Mouse (Mus musculus) urinary bladder, adult 18-20 months (tissue): Measurements from ENCODE around the gene Edf1.

Experiments
- DNase-seq, 2 experiments: peaks; one replicate each; pipeline ENCODE4 v3.0.0; 2022; ENCODE audit warnings: low spot score in 2 of 2, mixed read lengths in 2 of 2

Gene Edf1

DNA sequence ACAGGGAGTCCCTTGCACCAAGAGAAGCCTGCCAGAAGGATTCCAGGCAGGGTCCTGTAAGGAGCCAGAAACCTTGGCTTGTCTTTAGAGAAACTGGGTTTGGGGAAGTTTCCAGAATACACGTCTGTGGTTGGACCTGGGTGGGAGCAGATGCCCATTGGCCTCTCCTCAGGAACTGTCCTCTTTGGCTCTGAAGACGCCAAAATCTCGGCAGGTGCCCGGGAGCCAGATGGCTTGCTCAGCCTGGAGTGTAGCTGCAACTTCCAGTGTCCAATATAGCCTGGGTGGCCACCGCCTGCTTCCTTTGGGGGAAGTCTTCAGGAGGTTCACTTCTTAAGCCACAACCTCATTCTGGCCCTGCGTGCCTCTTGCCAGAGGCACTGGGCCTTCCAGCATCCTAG is 24.3 kb downstream of the Edf1 start:
- no peak for DNase-seq

DNA sequence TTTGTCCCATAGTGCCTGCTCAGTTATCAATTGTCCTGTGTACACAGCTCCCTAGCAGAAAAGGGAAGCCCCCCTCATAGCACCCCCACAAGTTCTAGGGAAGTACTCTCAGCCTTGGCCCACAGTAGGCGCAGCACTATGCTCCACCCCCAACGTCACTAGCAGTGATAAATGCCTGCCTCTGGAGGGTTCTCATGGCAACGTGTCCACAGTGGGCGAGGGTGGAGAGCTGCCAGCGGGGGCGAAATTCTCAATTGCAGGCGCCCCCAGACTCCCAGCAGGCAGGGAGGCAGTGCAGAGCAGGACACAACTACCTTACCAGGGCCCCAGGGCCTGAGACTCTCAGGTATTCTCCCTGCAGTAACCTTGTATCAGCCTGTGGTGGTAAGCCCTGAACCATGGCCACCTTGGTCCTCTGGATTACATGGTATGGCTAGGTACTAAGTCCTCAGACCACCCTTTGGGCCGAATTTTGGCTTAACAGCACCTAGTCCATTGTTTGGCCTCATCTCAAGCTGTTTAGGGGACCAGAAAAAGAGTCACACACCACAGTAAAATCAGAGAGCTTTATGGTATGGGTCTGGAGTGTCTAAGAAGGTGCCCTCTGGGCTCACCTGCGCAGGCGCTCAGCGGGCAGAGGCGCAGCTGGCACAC is 24.9 kb downstream of the Edf1 start:
- no peak for DNase-seq

GRCm38 (mm10) chr2:25583120-25583481 is 25.5 kb downstream of the Edf1 start:
- no peak for DNase-seq

GRCm38 (mm10) chr2:25583571-25583970 is 25.9 kb downstream of the Edf1 start:
- no peak for DNase-seq

GRCm38 (mm10) chr2:25584152-25584551 is 26.5 kb downstream of the Edf1 start:
- no peak for DNase-seq

GRCm38 (mm10) chr2:25584856-25585255 is 27.2 kb downstream of the Edf1 start:
- DNase-seq = no peak

GRCm38 (mm10) chr2:25585601-25586000 is 28.0 kb downstream of the Edf1 start:
- DNase-seq = no peak

DNA sequence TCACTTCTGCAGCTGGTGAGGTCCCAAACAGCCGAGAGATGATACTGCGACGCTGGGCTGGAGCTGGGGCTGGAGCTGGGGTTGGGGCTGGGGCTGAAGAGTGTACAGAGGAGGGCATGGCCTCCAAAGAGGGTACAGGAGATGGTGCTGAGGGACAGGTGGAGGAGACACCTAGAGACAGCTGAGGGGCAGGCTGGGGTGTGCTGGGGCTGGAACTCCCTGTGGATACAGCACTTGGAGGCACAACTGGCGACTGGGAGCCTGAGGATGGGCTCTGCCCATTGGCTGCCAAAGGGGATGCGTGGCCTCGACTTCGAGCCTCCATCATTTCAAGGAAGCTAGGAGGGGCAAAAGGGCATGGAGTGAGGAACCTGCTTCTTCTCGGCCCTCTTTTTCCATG is 29.6 kb downstream of the Edf1 start:
- DNase-seq = no peak

- no peak for DNase-seq
Measured at GRCm38 (mm10) chr2:25588227-25588907, 30.7 kb downstream of the Edf1 start.

GRCm38 (mm10) chr2:25591863-25592262 is 34.2 kb downstream of the Edf1 start:
- no peak for DNase-seq

- no peak for DNase-seq
Measured at GRCm38 (mm10) chr2:25596765-25597510, 39.3 kb downstream of the Edf1 start.

DNA sequence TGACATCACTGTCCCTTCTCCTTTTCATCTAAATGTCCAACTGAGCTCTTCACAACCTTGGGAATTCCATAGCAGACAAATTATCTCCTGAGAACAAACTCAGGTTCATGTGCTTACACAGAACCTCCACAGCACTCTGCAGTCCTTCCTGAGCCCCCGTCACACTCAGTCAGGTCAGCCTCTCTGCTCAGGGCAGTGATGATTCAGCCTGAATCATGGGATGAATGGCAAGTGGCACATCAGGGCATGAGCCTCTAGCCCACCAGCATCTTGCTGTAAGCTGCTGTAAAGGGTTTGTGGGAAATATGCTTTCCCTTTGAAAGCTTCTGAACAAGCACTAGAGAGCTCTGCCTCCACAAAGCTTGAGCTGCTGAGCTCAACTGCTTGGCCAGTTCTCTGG is 41.1 kb downstream of the Edf1 start:
- no peak for DNase-seq

DNA sequence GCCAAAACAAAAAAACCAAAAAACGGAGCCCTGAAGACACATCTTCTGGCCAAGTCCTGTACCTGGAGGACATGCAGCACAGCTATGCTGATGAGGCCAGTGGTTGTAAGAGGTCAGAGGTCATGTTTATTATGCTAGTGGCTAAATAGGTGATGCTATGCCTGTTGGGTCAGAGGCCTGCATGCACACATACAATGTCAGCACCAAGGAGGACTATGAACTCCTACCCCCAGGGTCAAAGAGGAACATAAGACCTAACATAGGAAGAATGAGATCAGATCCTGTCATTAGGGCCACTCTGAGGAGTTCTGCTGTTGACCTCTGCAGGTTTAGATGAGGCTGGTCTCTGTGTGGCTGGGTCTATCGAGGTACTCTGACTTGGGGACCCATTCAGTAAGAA is 42.4 kb downstream of the Edf1 start:
- DNase-seq = no peak

DNA sequence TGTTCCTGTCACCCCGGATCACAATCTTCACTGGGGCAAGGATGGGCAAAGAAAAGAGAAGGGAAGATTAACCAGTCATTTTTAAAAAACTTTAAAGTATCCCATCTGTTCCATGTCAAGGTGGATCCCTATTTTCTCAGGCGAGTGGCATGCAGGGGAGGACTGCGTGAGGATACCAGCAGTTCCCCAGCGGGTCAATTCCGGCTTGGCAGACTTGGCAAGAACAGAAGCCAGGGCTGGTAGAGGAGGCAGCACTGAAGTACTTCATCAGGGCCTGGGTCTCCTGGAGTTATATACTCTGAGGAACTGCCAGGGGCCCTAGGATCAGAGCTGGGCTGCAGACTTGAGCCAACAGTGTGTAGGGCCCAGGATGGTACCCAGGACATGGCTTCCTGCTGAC is 44.9 kb downstream of the Edf1 start:
- DNase-seq = no peak

GRCm38 (mm10) chr2:25607761-25608622 is 50.3 kb downstream of the Edf1 start, which contains the start of gene Rabl6:
Rabl6 (minus strand) TSS chr2:25608521.
- DNase-seq = peak; percentile 80 to 88

DNA sequence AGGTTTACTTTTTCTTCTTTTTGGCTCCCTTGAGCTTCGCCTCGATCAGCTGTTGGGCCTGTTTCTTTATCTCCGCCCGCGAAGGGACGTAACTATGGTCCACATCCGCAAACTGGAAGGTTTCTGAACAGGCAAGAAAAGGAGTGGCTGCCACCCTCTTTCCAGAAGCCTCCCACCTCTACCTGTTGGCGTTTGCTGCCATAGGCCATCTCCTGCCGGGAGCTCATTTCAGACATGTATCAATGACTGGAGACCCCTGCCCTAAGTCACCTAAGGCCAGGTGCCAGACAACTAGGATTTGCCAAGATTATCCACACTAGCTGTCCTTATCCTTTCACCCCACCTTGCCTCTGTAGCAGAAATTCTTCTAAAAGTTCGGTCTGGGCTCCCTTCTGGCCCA is 51.0 kb downstream of the Edf1 start:
- no peak for DNase-seq
